Comparison of ENCODE assay signal across 7 mouse cellular contexts in genomic region chr1:132881041-132881761, GRCm38 (mm10). TPM values are rescaled to one million over a fixed set of nuclear protein-coding genes. Genes with fewer than 3 reads are reported as not detected.
DNase-seq lines count a peak whose midpoint lies in the region; ATAC-seq and TF ChIP-seq lines count a peak whose summit lies in the region.

No protein-coding gene starts in this region.

- peak overlapping the region; percentile 81 for H3K4me3 ChIP-seq in ES-E14 (ENCODE audit: insufficient read depth in 1 of 2, low read depth in 1 of 2, low read length in 2 of 2, poor library complexity in 1 of 2, severe bottlenecking in 1 of 2)
- peak overlapping the region; percentile 65 for H3K4me3 ChIP-seq in forebrain, embryonic 10.5 days
- H3K4me3 ChIP-seq in neural tube, embryonic 12.5 days: peak overlapping the region; percentile 67

- H3K4me1 ChIP-seq in ES-E14 (ENCODE audit: control insufficient read depth in 2 of 2, insufficient read depth in 2 of 2, low read length in 2 of 2, poor library complexity in 1 of 2): peaks cover 8 to 42% of the 10 kb centered on the region in 2 experiments
- peaks cover 47% of the 10 kb centered on the region for H3K4me1 ChIP-seq in forebrain, embryonic 10.5 days
- peaks cover 29% of the 10 kb centered on the region for H3K4me1 ChIP-seq in neural tube, embryonic 12.5 days

- H3K36me3 ChIP-seq in ES-E14 (ENCODE audit: control insufficient read depth, insufficient read depth, low read length, poor library complexity, severe bottlenecking): no peaks in the 10 kb centered on the region
- no peaks in the 10 kb centered on the region for H3K36me3 ChIP-seq in forebrain, embryonic 10.5 days (replicated peaks)
- H3K36me3 ChIP-seq in neural tube, embryonic 12.5 days: no peaks in the 10 kb centered on the region

- peak overlapping the region; percentile 79 for H3K9ac ChIP-seq in ES-E14 (ENCODE audit: insufficient read depth, low read depth, low read length, poor library complexity, severe bottlenecking)
- peak overlapping the region; percentile 74 for H3K9ac ChIP-seq in neural tube, embryonic 12.5 days

- no peak for DNase-seq in ES-E14 (ENCODE audit: low read depth, low spot score)
- peak; percentile 93 for DNase-seq in brain, embryonic 14.5 days (ENCODE audit: low read depth)
- peak; percentile 46 for DNase-seq in forebrain, embryonic 10.5 days (ENCODE audit: extremely low spot score, low spot score)
- peak; percentile 8 to 34 for DNase-seq in heart, postnatal 36 days
- DNase-seq in left cerebral cortex, postnatal 36 days (ENCODE audit: low spot score in 2 of 2): peak; percentile 74 to 78
- DNase-seq in spleen, postnatal 14 days (ENCODE audit: low spot score in 2 of 2): no peak

- under 1% methylated on average over 28 of the region's 28 CpGs for WGBS in forebrain, embryonic 10.5 days
- WGBS in neural tube, embryonic 12.5 days: under 1% methylated on average over 28 of the region's 28 CpGs

- no peak overlapping the region for H3K27ac ChIP-seq in ES-E14 (ENCODE audit: insufficient read depth, low read depth, low read length, poor library complexity, severe bottlenecking)
- H3K27ac ChIP-seq in forebrain, embryonic 10.5 days: peak overlapping the region; percentile 88
- H3K27ac ChIP-seq in neural tube, embryonic 12.5 days: no peak overlapping the region

- in situ Hi-C loops in ES-E14 (cut with MboI; ENCODE audit: low sequenced_read_pairs in 2 of 2, unreplicated experiment in 2 of 2): no loop called here

- H3K9me3 ChIP-seq in ES-E14 (ENCODE audit: control insufficient read depth, insufficient read depth, low read depth, low read length): no peaks in the 10 kb centered on the region
- H3K9me3 ChIP-seq in forebrain, embryonic 10.5 days: no peaks in the 10 kb centered on the region
- H3K9me3 ChIP-seq in neural tube, embryonic 12.5 days: no peaks in the 10 kb centered on the region

- intact Hi-C loops in heart, postnatal 36 days (cut with DNase I): no loop called here
- intact Hi-C loops in left cerebral cortex, postnatal 36 days (cut with DNase I): loop anchor here (2.0 to 5.0 kb wide), 2 partner anchors 39 to 122 kb away; no protein-coding TSS in a partner anchor

- H3K4me2 ChIP-seq in neural tube, embryonic 12.5 days (replicated peaks): peak overlapping the region; percentile 96

- peak; percentile 61 for ATAC-seq in neural tube, embryonic 12.5 days (ENCODE audit: low FRiP score, low read depth)

- peaks cover 89% of the 10 kb centered on the region for H3K27me3 ChIP-seq in forebrain, embryonic 10.5 days (ENCODE audit: poor library complexity, severe bottlenecking)
- peaks cover 26% of the 10 kb centered on the region for H3K27me3 ChIP-seq in neural tube, embryonic 12.5 days (replicated peaks)

- TF ChIP-seq POLR2A in brain, embryonic 14.5 days (IDR thresholded peaks at IDR 0.05; ENCODE audit: borderline replicate concordance, extremely low read depth, insufficient read depth, insufficient read length, poor library complexity, severe bottlenecking): no peak

- TF ChIP-seq CTCF in brain, embryonic 14.5 days (IDR thresholded peaks at IDR 0.05; ENCODE audit: borderline replicate concordance, extremely low read depth, insufficient read depth, insufficient read length): no peak

TF ChIP-seq in ES-E14, 5 proteins besides CTCF, POLR2A, EP300 and RAD21:
- TF ChIP-seq ZC3H11A (IDR thresholded peaks at IDR 0.05; ENCODE audit: borderline replicate concordance, low read depth, low read length): no peak
- no peak for TF ChIP-seq ZNF384 (IDR thresholded peaks at IDR 0.05; ENCODE audit: low read depth, low read length)
- TF ChIP-seq HCFC1 (IDR thresholded peaks at IDR 0.05; ENCODE audit: borderline replicate concordance, insufficient read depth, low read length): no peak
- TF ChIP-seq MAFK (IDR thresholded peaks at IDR 0.05; ENCODE audit: insufficient read depth, low read depth, low read length): no peak
- no peak for TF ChIP-seq CHD2 (IDR thresholded peaks at IDR 0.05; ENCODE audit: low read depth, low read length)
TF ChIP-seq in ES-E14: peak in this region for 0.

RNA-seq across cellular contexts. Expression of gene Lrrn2, which starts 1.1 kb away (rescaled TPM):
- 3.0 and 3.4 TPM in 2 replicates for total RNA-seq in ES-E14 (2012; rRNA removed)
- 43.4 and 54.4 TPM in 2 replicates for polyA plus RNA-seq in brain, embryonic 14.5 days (2012; rRNA removed)
- polyA plus RNA-seq in forebrain, embryonic 10.5 days (2016; fragmentation: Nextera tagmentation; extraction: Ambion mirVana): 5.5 and 6.0 TPM in 2 replicates
- 1 to 10 TPM; 2.4 to 2.8 TPM for total RNA-seq in heart, postnatal 36 days (2021)
- 100 to 1,000 TPM in 1 of 2 experiments, 10 to 100 TPM in 1; 89.3 to 105 TPM for total RNA-seq in left cerebral cortex, postnatal 36 days (2021)
- polyA plus RNA-seq in neural tube, embryonic 12.5 days (2016; fragmentation: Nextera tagmentation; extraction: Ambion mirVana): 18.3 and 19.7 TPM in 2 replicates

Comparison
In these comparisons a context has a peak if more than half of its experiments do, and no peak if none do; other contexts are left out.
1. DNase-seq: peak in brain, embryonic 14.5 days (single experiment), forebrain, embryonic 10.5 days (single experiment), heart, postnatal 36 days (2 of 2) and left cerebral cortex, postnatal 36 days (2 of 2); none in ES-E14 (single experiment) and spleen, postnatal 14 days (0 of 2).
2. RNA of gene Lrrn2, which starts 1.1 kb away (total RNA-seq): 89.3 to 105 TPM in left cerebral cortex, postnatal 36 days; 3.0 to 3.4 TPM in ES-E14 and 2.4 to 2.8 TPM in heart, postnatal 36 days; every median in the first group is over 10 times any median in the second.
3. Peak in every context shown above with its lines, with median percentiles within 50 percentile points of each other: H3K4me3 ChIP-seq.